In the genomic region with DNA sequence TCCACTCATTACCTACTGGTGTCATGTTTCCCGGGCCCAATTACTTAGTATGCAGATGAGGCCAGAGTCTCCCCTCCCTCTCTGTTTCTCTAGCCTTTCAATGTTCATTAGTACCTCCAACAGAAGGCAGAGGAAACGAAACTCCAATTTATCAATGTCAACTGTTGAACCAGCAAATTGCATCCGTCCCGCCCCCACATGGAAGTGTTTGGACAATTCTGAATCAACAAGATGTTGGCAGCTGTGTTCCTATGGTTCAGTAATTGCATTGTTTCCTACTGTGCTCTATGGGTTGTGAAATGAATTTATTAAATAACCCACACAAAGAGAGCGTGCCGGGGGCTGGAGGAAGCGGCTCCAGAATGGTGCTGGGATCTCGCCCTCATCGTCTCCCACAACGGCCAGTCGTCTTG, we compare ENCODE assay signal across 7 mouse cellular contexts.
A peak's percentile ranks its signal among the peaks of the same experiment; 100 is the strongest.
DNase-seq lines count a peak whose midpoint lies in the region; ATAC-seq and TF ChIP-seq lines count a peak whose summit lies in the region.

No protein-coding gene starts in this region.

- no peak overlapping the region for H3K9ac ChIP-seq in midbrain, embryonic 12.5 days (replicated peaks)
- H3K9ac ChIP-seq in midbrain, embryonic 11.5 days (ENCODE audit: low read length), result no peak overlapping the region
- H3K9ac ChIP-seq in lung, embryonic 15.5 days, result no peak overlapping the region
- H3K9ac ChIP-seq in stomach, postnatal 0 days (ENCODE audit: low read length), result no peak overlapping the region

- H3K27ac ChIP-seq in midbrain, embryonic 12.5 days (replicated peaks), result peak overlapping the region; percentile 5; the same call in 1 of the 2 replicates
- H3K27ac ChIP-seq in midbrain, embryonic 11.5 days (ENCODE audit: low read depth, low read length), result no peak overlapping the region
- H3K27ac ChIP-seq in lung, embryonic 15.5 days, result no peak overlapping the region
- H3K27ac ChIP-seq in stomach, postnatal 0 days (replicated peaks), result no peak overlapping the region

- H3K36me3 ChIP-seq in midbrain, embryonic 12.5 days, result 0 out of 2 replicates have a peak, but pooled peaks cover 3% of the 10 kb centered on the region
- H3K36me3 ChIP-seq in midbrain, embryonic 11.5 days (ENCODE audit: control insufficient read depth, insufficient read depth, low read length), result no peaks in the 10 kb centered on the region
- H3K36me3 ChIP-seq in lung, embryonic 15.5 days, result no peaks in the 10 kb centered on the region
- no peaks in the 10 kb centered on the region for H3K36me3 ChIP-seq in stomach, postnatal 0 days (ENCODE audit: control insufficient read depth, insufficient read depth, low read length)

- no peaks in the 10 kb centered on the region; the same call in 1 of the 2 replicates for H3K27me3 ChIP-seq in midbrain, embryonic 12.5 days
- H3K27me3 ChIP-seq in midbrain, embryonic 11.5 days (ENCODE audit: control insufficient read depth, insufficient read depth, low read length), result no peaks in the 10 kb centered on the region
- H3K27me3 ChIP-seq in lung, embryonic 15.5 days, result no peaks in the 10 kb centered on the region
- no peaks in the 10 kb centered on the region for H3K27me3 ChIP-seq in stomach, postnatal 0 days (ENCODE audit: control insufficient read depth, insufficient read depth, low read length)

- peak; percentile 18; the same call in 1 of the 2 replicates for TF ChIP-seq CTCF in stomach, postnatal 0 days (IDR thresholded peaks at IDR 0.05; ENCODE audit: low read depth)

- H3K4me2 ChIP-seq in midbrain, embryonic 12.5 days (replicated peaks), result no peak overlapping the region
- no peak overlapping the region for H3K4me2 ChIP-seq in midbrain, embryonic 11.5 days
- H3K4me2 ChIP-seq in lung, embryonic 15.5 days, result peak overlapping the region; percentile 39
- H3K4me2 ChIP-seq in stomach, postnatal 0 days (replicated peaks; ENCODE audit: low read depth), result peak overlapping the region; percentile 44

- ATAC-seq in midbrain, embryonic 12.5 days (ENCODE audit: low FRiP score, low read depth), result peak; percentile 72; the same call in 1 of the 2 replicates
- no peak for ATAC-seq in midbrain, embryonic 11.5 days (ENCODE audit: low FRiP score)
- peak; percentile 69 for ATAC-seq in lung, embryonic 15.5 days (ENCODE audit: borderline replicate concordance, extremely low read depth, low FRiP score, low TSS enrichment)
- ATAC-seq in stomach, postnatal 0 days (ENCODE audit: low FRiP score, low TSS enrichment), result peak; percentile 32; the same call in 1 of the 2 replicates
- no peak for ATAC-seq in inflammation-experienced regulatory T-cells, adult 6 months

- no peak for DNase-seq in midbrain, embryonic 11.5 days (ENCODE audit: low spot score, missing footprints)
- DNase-seq in heart, postnatal 4 days, result peak; percentile 24
- DNase-seq in stomach, postnatal 0 days (ENCODE audit: low spot score), result peak; percentile 27
- DNase-seq in right cerebral cortex, postnatal 4 days, result no peak

- 63% methylated on average over 11 of the region's 11 CpGs for WGBS in midbrain, embryonic 12.5 days
- 76% methylated on average over 11 of the region's 11 CpGs for WGBS in midbrain, embryonic 11.5 days
- WGBS in lung, embryonic 15.5 days, result 32% methylated on average over 11 of the region's 11 CpGs
- WGBS in stomach, postnatal 0 days, result 36% methylated on average over 11 of the region's 11 CpGs

- no peak for TF ChIP-seq EP300 in stomach, postnatal 0 days (optimal IDR thresholded peaks at IDR 0.05)

- H3K9me3 ChIP-seq in midbrain, embryonic 12.5 days, result no peaks in the 10 kb centered on the region
- H3K9me3 ChIP-seq in midbrain, embryonic 11.5 days (ENCODE audit: control insufficient read depth, low read length), result no peaks in the 10 kb centered on the region
- no peaks in the 10 kb centered on the region for H3K9me3 ChIP-seq in lung, embryonic 15.5 days
- no peaks in the 10 kb centered on the region for H3K9me3 ChIP-seq in stomach, postnatal 0 days (ENCODE audit: control insufficient read depth, low read length)

- H3K4me3 ChIP-seq in midbrain, embryonic 12.5 days, result no peak overlapping the region
- H3K4me3 ChIP-seq in midbrain, embryonic 11.5 days (ENCODE audit: low read depth, low read length), result no peak overlapping the region
- H3K4me3 ChIP-seq in lung, embryonic 15.5 days, result 0 out of 2 replicates have a peak overlapping the region, but pooled peaks have one; percentile 16
- 0 out of 2 replicates have a peak overlapping the region, but pooled peaks have one; percentile 13 for H3K4me3 ChIP-seq in stomach, postnatal 0 days (ENCODE audit: low read depth, low read length)

- H3K4me1 ChIP-seq in midbrain, embryonic 12.5 days, result peaks cover 16% of the 10 kb centered on the region
- no peaks in the 10 kb centered on the region for H3K4me1 ChIP-seq in midbrain, embryonic 11.5 days (ENCODE audit: control insufficient read depth, insufficient read depth, low read length)
- H3K4me1 ChIP-seq in lung, embryonic 15.5 days, result peaks cover 17% of the 10 kb centered on the region
- no peaks in the 10 kb centered on the region for H3K4me1 ChIP-seq in stomach, postnatal 0 days (replicated peaks; ENCODE audit: control insufficient read depth, insufficient read depth)

Comparison
In these comparisons a context has a peak if more than half of its experiments do, and no peak if none do; other contexts are left out.
1. ATAC-seq: peak in midbrain, embryonic 12.5 days (single experiment), lung, embryonic 15.5 days (single experiment) and stomach, postnatal 0 days (single experiment); none in midbrain, embryonic 11.5 days (single experiment) and inflammation-experienced regulatory T-cells, adult 6 months (single experiment).
2. H3K4me2 ChIP-seq: peak in lung, embryonic 15.5 days (single experiment) and stomach, postnatal 0 days (single experiment); none in midbrain, embryonic 12.5 days (single experiment) and midbrain, embryonic 11.5 days (single experiment).
3. H3K4me3 ChIP-seq: peak in lung, embryonic 15.5 days (single experiment) and stomach, postnatal 0 days (single experiment); none in midbrain, embryonic 12.5 days (single experiment) and midbrain, embryonic 11.5 days (single experiment).
4. DNase-seq: peak in heart, postnatal 4 days (single experiment) and stomach, postnatal 0 days (single experiment); none in midbrain, embryonic 11.5 days (single experiment) and right cerebral cortex, postnatal 4 days (single experiment).